Mouse (Mus musculus) bone marrow, adult 2 months (tissue): ENCODE results near the gene Gck.

Source experiments
- CTCF ChIP-seq: fragments of 200-500 bp; IDR thresholded peaks from 2 replicates; pipeline ENCODE4 v1.5.1; 2011; ENCODE audit warnings: low read length, control low read depth; ENCODE audit not compliant: control insufficient read depth, insufficient read depth
- POLR2A ChIP-seq: fragments of 200-500 bp; IDR thresholded peaks from 2 replicates; pipeline ENCODE4 v1.6.1; 2011; ENCODE audit warnings: low read depth, mild to moderate bottlenecking, control low read depth, low read length, borderline replicate concordance; ENCODE audit not compliant: control insufficient read depth

DNA sequence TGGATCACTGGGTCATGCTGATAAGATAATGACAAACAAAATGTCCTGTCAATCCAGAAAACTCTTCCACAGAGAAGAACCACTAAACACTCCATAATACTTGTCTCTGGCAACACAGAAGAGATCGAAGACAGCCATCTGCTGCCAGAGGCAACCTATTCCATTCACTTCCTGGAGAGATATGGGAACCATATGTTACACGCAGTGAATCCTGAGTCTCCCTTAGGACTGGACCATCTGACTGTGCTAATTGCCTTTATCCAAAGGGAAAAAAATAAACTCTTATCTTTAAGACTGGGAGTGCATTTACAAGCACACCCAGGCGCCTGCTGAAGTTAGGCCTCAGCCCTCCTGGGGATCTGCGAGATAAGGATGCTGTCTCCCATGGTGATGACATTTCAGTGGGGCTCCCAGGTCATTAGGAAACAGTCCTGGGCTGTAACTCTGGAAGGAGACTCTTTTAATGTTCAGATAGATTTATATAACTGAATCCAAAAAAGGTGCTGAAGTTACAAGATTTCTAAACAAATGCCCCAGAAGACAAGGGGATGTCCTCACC is 57.0 kb downstream of the Gck start:
- TF ChIP-seq POLR2A (no peak), CTCF (no peak)
